Mouse (Mus musculus): Measurements from ENCODE around the gene Gm20388. TPM values are rescaled to one million over a fixed set of nuclear protein-coding genes. Genes with fewer than 3 reads are reported as not detected.

Gm20388 gene
- polyA plus RNA-seq, 1 experiment, result 28.1 TPM

- Histone ChIP-seq H3K4me3 (ENCODE audit: low read depth, low read length) (no peak overlapping the region), H3K27ac (ENCODE audit: insufficient read depth, low read length) (no peak overlapping the region), H3K4me1 (ENCODE audit: control insufficient read depth, insufficient read depth, low read length) (no peaks in the 10 kb centered on the region), H3K9me3 (replicated peaks; ENCODE audit: control insufficient read depth, insufficient read depth, low read length, poor library complexity, severe bottlenecking) (no peaks in the 10 kb centered on the region), H3K36me3 (ENCODE audit: control insufficient read depth, insufficient read depth, low read length, poor library complexity, severe bottlenecking) (no peaks in the 10 kb centered on the region), H3K27me3 (ENCODE audit: control insufficient read depth, insufficient read depth, low read length, poor library complexity, severe bottlenecking) (no peaks in the 10 kb centered on the region), H3K9ac (ENCODE audit: low read depth, poor library complexity, severe bottlenecking) (no peak overlapping the region)
- no peak for TF ChIP-seq CTCF (IDR thresholded peaks at IDR 0.05; ENCODE audit: low read depth, low read length)
- no peak for TF ChIP-seq POLR2A (IDR thresholded peaks at IDR 0.05; ENCODE audit: insufficient read depth, low read length)
- TF ChIP-seq EP300 (IDR thresholded peaks at IDR 0.05; ENCODE audit: insufficient read depth, low read depth, low read length), result no peak
Observed at GRCm38 (mm10) chr8:121003639-121004038, 1093.0 kb downstream of the Gm20388 start.

DNA sequence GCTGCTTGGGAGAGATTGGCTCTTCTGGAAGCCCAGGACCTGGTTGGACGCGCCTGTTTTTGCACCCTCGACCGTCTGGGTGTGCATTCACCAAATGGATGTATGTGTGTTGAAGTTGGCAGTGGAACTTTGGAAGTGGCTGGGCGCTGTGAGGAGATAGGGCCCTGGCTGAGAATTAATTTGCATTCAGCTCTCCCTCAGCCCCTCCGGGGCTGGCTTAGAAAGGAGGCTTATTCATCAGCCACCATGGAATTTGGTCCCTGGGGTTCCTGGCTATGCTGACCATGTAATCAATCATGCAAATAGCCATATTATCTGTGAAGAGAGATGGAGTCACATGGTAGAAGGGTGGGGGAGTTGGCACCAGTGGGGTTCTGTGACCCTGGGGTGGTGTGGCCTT lies 1102.7 kb downstream of the Gm20388 start:
- Histone ChIP-seq H3K27me3 (ENCODE audit: control insufficient read depth, insufficient read depth, low read length, poor library complexity, severe bottlenecking) (no peaks in the 10 kb centered on the region), H3K4me3 (ENCODE audit: low read depth, low read length) (no peak overlapping the region), H3K36me3 (ENCODE audit: control insufficient read depth, insufficient read depth, low read length, poor library complexity, severe bottlenecking) (no peaks in the 10 kb centered on the region), H3K27ac (ENCODE audit: insufficient read depth, low read length) (no peak overlapping the region), H3K9me3 (replicated peaks; ENCODE audit: control insufficient read depth, insufficient read depth, low read length, poor library complexity, severe bottlenecking) (no peaks in the 10 kb centered on the region), H3K9ac (ENCODE audit: low read depth, poor library complexity, severe bottlenecking) (no peak overlapping the region), H3K4me1 (ENCODE audit: control insufficient read depth, insufficient read depth, low read length) (no peaks in the 10 kb centered on the region)
- TF ChIP-seq EP300 (IDR thresholded peaks at IDR 0.05; ENCODE audit: insufficient read depth, low read depth, low read length) (no peak), POLR2A (IDR thresholded peaks at IDR 0.05; ENCODE audit: insufficient read depth, low read length) (no peak), CTCF (IDR thresholded peaks at IDR 0.05; ENCODE audit: low read depth, low read length) (no peak)

DNA sequence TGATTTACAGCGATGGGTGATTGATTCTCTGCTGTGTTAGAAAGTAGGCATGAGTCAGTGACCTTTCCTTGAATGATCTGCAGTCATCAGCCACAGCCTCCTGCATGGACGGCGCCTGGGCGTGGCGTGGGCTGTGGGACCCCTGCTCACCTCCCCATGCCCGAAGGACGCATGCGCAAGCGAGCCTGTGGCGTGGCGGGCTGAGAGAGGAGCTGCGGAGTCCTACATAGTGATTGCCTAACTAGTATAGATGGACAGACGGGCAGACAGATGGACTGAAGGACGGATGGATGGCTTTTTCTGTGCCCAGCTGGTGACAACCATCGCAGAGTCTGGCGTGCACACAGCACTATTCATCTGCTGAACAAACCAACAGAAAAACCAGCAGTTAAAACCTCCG lies 1106.0 kb downstream of the Gm20388 start:
- no peaks in the 10 kb centered on the region for H3K27me3 ChIP-seq (ENCODE audit: control insufficient read depth, insufficient read depth, low read length, poor library complexity, severe bottlenecking)

GRCm38 (mm10) chr8:121018236-121018635 lies 1107.6 kb downstream of the Gm20388 start:
- Histone ChIP-seq H3K36me3 (ENCODE audit: control insufficient read depth, insufficient read depth, low read length, poor library complexity, severe bottlenecking) (no peaks in the 10 kb centered on the region), H3K4me3 (ENCODE audit: low read depth, low read length) (no peak overlapping the region), H3K9me3 (replicated peaks; ENCODE audit: control insufficient read depth, insufficient read depth, low read length, poor library complexity, severe bottlenecking) (no peaks in the 10 kb centered on the region), H3K9ac (ENCODE audit: low read depth, poor library complexity, severe bottlenecking) (no peak overlapping the region), H3K27ac (ENCODE audit: insufficient read depth, low read length) (no peak overlapping the region), H3K4me1 (ENCODE audit: control insufficient read depth, insufficient read depth, low read length) (no peaks in the 10 kb centered on the region), H3K27me3 (ENCODE audit: control insufficient read depth, insufficient read depth, low read length, poor library complexity, severe bottlenecking) (no peaks in the 10 kb centered on the region)
- TF ChIP-seq CTCF (IDR thresholded peaks at IDR 0.05; ENCODE audit: low read depth, low read length) (no peak), POLR2A (IDR thresholded peaks at IDR 0.05; ENCODE audit: insufficient read depth, low read length) (no peak), EP300 (IDR thresholded peaks at IDR 0.05; ENCODE audit: insufficient read depth, low read depth, low read length) (no peak)

More for the DNA sequence above, 1106.0 kb downstream of the Gm20388 start:
- no peaks in the 10 kb centered on the region for H3K4me1 ChIP-seq (ENCODE audit: control insufficient read depth, insufficient read depth, low read length)
- no peaks in the 10 kb centered on the region for H3K9me3 ChIP-seq (replicated peaks; ENCODE audit: control insufficient read depth, insufficient read depth, low read length, poor library complexity, severe bottlenecking)
- H3K36me3 ChIP-seq (ENCODE audit: control insufficient read depth, insufficient read depth, low read length, poor library complexity, severe bottlenecking), result no peaks in the 10 kb centered on the region
- no peak overlapping the region for H3K4me3 ChIP-seq (ENCODE audit: low read depth, low read length)
- no peak for TF ChIP-seq POLR2A (IDR thresholded peaks at IDR 0.05; ENCODE audit: insufficient read depth, low read length)
- TF ChIP-seq CTCF (IDR thresholded peaks at IDR 0.05; ENCODE audit: low read depth, low read length), result no peak
- TF ChIP-seq EP300 (IDR thresholded peaks at IDR 0.05; ENCODE audit: insufficient read depth, low read depth, low read length), result no peak
- no peak overlapping the region for H3K9ac ChIP-seq (ENCODE audit: low read depth, poor library complexity, severe bottlenecking)
- no peak overlapping the region for H3K27ac ChIP-seq (ENCODE audit: insufficient read depth, low read length)

GRCm38 (mm10) chr8:121021488-121021887 lies 1110.8 kb downstream of the Gm20388 start:
- H3K27me3 ChIP-seq (ENCODE audit: control insufficient read depth, insufficient read depth, low read length, poor library complexity, severe bottlenecking), result no peaks in the 10 kb centered on the region
- TF ChIP-seq EP300 (IDR thresholded peaks at IDR 0.05; ENCODE audit: insufficient read depth, low read depth, low read length), result no peak
- no peak for TF ChIP-seq POLR2A (IDR thresholded peaks at IDR 0.05; ENCODE audit: insufficient read depth, low read length)
- no peak for TF ChIP-seq CTCF (IDR thresholded peaks at IDR 0.05; ENCODE audit: low read depth, low read length)
- no peak overlapping the region for H3K9ac ChIP-seq (ENCODE audit: low read depth, poor library complexity, severe bottlenecking)
- H3K4me3 ChIP-seq (ENCODE audit: low read depth, low read length), result no peak overlapping the region
- H3K9me3 ChIP-seq (replicated peaks; ENCODE audit: control insufficient read depth, insufficient read depth, low read length, poor library complexity, severe bottlenecking), result no peaks in the 10 kb centered on the region
- no peak overlapping the region for H3K27ac ChIP-seq (ENCODE audit: insufficient read depth, low read length)
- no peaks in the 10 kb centered on the region for H3K4me1 ChIP-seq (ENCODE audit: control insufficient read depth, insufficient read depth, low read length)
- no peaks in the 10 kb centered on the region for H3K36me3 ChIP-seq (ENCODE audit: control insufficient read depth, insufficient read depth, low read length, poor library complexity, severe bottlenecking)

DNA sequence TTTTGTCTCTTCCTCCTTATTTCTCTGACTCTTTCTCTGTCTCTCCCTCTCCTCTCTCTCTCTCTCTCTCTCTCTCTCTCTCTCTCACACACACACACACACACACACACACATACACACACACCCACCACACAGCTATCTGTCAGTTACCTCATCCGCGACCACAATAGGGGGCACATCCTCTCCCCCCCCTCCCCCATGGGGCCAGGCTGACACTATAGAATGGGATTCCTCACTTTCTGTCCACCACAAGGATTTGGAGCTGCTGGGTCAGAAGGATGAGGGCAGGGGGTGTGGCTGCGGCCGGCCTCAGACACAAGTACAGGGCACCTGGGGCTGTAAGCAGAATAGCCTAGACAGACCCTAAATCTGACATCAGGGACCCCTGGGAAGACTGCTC lies 1112.4 kb downstream of the Gm20388 start:
- Histone ChIP-seq H3K9ac (ENCODE audit: low read depth, poor library complexity, severe bottlenecking) (no peak overlapping the region), H3K9me3 (replicated peaks; ENCODE audit: control insufficient read depth, insufficient read depth, low read length, poor library complexity, severe bottlenecking) (no peaks in the 10 kb centered on the region), H3K4me3 (ENCODE audit: low read depth, low read length) (no peak overlapping the region), H3K36me3 (ENCODE audit: control insufficient read depth, insufficient read depth, low read length, poor library complexity, severe bottlenecking) (no peaks in the 10 kb centered on the region), H3K27ac (ENCODE audit: insufficient read depth, low read length) (no peak overlapping the region), H3K4me1 (ENCODE audit: control insufficient read depth, insufficient read depth, low read length) (no peaks in the 10 kb centered on the region), H3K27me3 (ENCODE audit: control insufficient read depth, insufficient read depth, low read length, poor library complexity, severe bottlenecking) (no peaks in the 10 kb centered on the region)
- no peak for TF ChIP-seq POLR2A (IDR thresholded peaks at IDR 0.05; ENCODE audit: insufficient read depth, low read length)

Measured in ES-Bruce4 (cell line).